Mouse (Mus musculus) forebrain, embryonic 11.5 days (tissue): Measurements from ENCODE around the gene Eef1akmt1. TPM values are rescaled to one million over a fixed set of nuclear protein-coding genes. Genes with fewer than 3 reads are reported as not detected.

ENCODE experiments used
- ATAC-seq: fragments of 200-750 bp; cut with Nextera tagmentation; replicated peaks from 2 replicates; pipeline ENCODE4 v1.8.0; 2017; ENCODE audit warnings: moderate TSS enrichment; ENCODE audit not compliant: low FRiP score
- DNase-seq: peaks from one replicate; pipeline ENCODE4 v3.0.0-alpha.2; 2017; ENCODE audit warnings: low spot score
- H3K27ac ChIP-seq: fragments of 300-500 bp; sonication (generic); 2 replicates; pipeline ENCODE4 v1.5.1; 2014; ENCODE audit warnings: low read depth, low read length
- H3K27me3 ChIP-seq: fragments of 300-500 bp; sonication (generic); 2 replicates; pipeline ENCODE4 v1.6.1; 2014; ENCODE audit warnings: mild to moderate bottlenecking, low read length, mixed read lengths; ENCODE audit not compliant: control insufficient read depth, insufficient read depth
- H3K36me3 ChIP-seq: fragments of 300-500 bp; sonication (generic); 2 replicates; pipeline ENCODE4 v1.6.1; 2014; ENCODE audit warnings: mild to moderate bottlenecking, low read length, moderate library complexity, mixed read lengths; ENCODE audit not compliant: control insufficient read depth, insufficient read depth
- H3K4me1 ChIP-seq: fragments of 300-500 bp; sonication (generic); replicated peaks from 2 replicates; pipeline ENCODE4 v1.6.1; 2014; ENCODE audit warnings: low read length, mixed read lengths; ENCODE audit not compliant: control insufficient read depth, insufficient read depth
- H3K4me2 ChIP-seq: fragments of 300-500 bp; sonication (generic); 2 replicates; pipeline ENCODE4 v1.6.1; 2014; ENCODE audit warnings: low read depth, mild to moderate bottlenecking, low read length, moderate library complexity, mixed read lengths; ENCODE audit not compliant: severe bottlenecking
- H3K4me3 ChIP-seq: fragments of 300-500 bp; sonication (generic); 2 replicates; pipeline ENCODE4 v1.5.1; 2014; ENCODE audit warnings: low read depth, low read length
- H3K9ac ChIP-seq: fragments of 300-500 bp; sonication (generic); 2 replicates; pipeline ENCODE4 v1.6.1; 2014; ENCODE audit warnings: low read length
- H3K9me3 ChIP-seq: fragments of 300-500 bp; sonication (generic); 2 replicates; pipeline ENCODE4 v1.6.1; 2016; ENCODE audit warnings: low read length, mixed read lengths; ENCODE audit not compliant: control insufficient read depth
- WGBS: fragments of 180-500 bp; shearing (Covaris S2); extraction: QIAGEN DNeasy Blood & Tissue Kit; methylation state at CpG from one replicate; pipeline ENCODE4 v1.1.7; 2014; 5-methylcytosine and 5-hydroxymethylcytosine counted together
- polyA plus RNA-seq: library from polyadenylated mRNA; unstranded; fragments of >200 nt; fragmentation: Nextera tagmentation; extraction: Ambion mirVana; gene quantifications from 2 replicates; pipeline ENCODE4 v1.2.1, GENCODE M21; 2014

Eef1akmt1 gene
- polyA plus RNA-seq, 1 experiment from 2014 or later, result 79.4 TPM

- DNase-seq, result no peak
- H3K9ac ChIP-seq, result no peak overlapping the region
Observed at GRCm38 (mm10) chr14:57607500-57607899, 36.1 kb upstream of the Eef1akmt1 start.

GRCm38 (mm10) chr14:57606663-57607365, 35.4 kb upstream of the Eef1akmt1 start:
- Histone ChIP-seq H3K27ac (no peak overlapping the region), H3K9me3 (no peaks in the 10 kb centered on the region), H3K4me3 (no peak overlapping the region), H3K27me3 (no peaks in the 10 kb centered on the region), H3K36me3 (no peaks in the 10 kb centered on the region; the same call in 1 of the 2 replicates), H3K4me1 (0 out of 2 replicates have a peak, but pooled peaks cover 4% of the 10 kb centered on the region), H3K4me2 (no peak overlapping the region), H3K9ac (no peak overlapping the region)
- DNase-seq (no peak), ATAC-seq (no peak)
- 85% methylated on average over 8 of the region's 8 CpGs for WGBS

More at GRCm38 (mm10) chr14:57607500-57607899, 36.1 kb upstream of the Eef1akmt1 start:
- H3K4me2 ChIP-seq, result no peak overlapping the region
- no peak overlapping the region for H3K4me3 ChIP-seq
- ATAC-seq, result no peak
- no peaks in the 10 kb centered on the region for H3K27me3 ChIP-seq
- H3K27ac ChIP-seq, result no peak overlapping the region
- H3K4me1 ChIP-seq, result 0 out of 2 replicates have a peak, but pooled peaks cover 4% of the 10 kb centered on the region
- 59% methylated on average over 1 of the region's 1 CpGs for WGBS
- H3K9me3 ChIP-seq, result no peaks in the 10 kb centered on the region
- no peaks in the 10 kb centered on the region; the same call in 1 of the 2 replicates for H3K36me3 ChIP-seq

- Histone ChIP-seq H3K36me3 (peaks cover 10% of the 10 kb centered on the region), H3K4me2 (no peak overlapping the region), H3K9me3 (no peaks in the 10 kb centered on the region), H3K4me3 (no peak overlapping the region), H3K27me3 (no peaks in the 10 kb centered on the region), H3K27ac (no peak overlapping the region), H3K9ac (no peak overlapping the region), H3K4me1 (no peaks in the 10 kb centered on the region)
- WGBS, result 89% methylated on average over 5 of the region's 5 CpGs
- no peak for DNase-seq
- ATAC-seq, result no peak
Observed at GRCm38 (mm10) chr14:57593279-57593678, 21.9 kb upstream of the Eef1akmt1 start.

GRCm38 (mm10) chr14:57591830-57592229, 20.4 kb upstream of the Eef1akmt1 start:
- DNase-seq (no peak), ATAC-seq (no peak)
- H3K4me3 ChIP-seq, result no peak overlapping the region
- no peaks in the 10 kb centered on the region for H3K9me3 ChIP-seq
- no peaks in the 10 kb centered on the region for H3K27me3 ChIP-seq
- H3K36me3 ChIP-seq, result peaks cover 9% of the 10 kb centered on the region
- H3K27ac ChIP-seq, result no peak overlapping the region
- no peak overlapping the region for H3K9ac ChIP-seq
- WGBS, result 94% methylated on average over 3 of the region's 3 CpGs
- no peak overlapping the region for H3K4me2 ChIP-seq
- H3K4me1 ChIP-seq, result no peaks in the 10 kb centered on the region

GRCm38 (mm10) chr14:57576364-57577060, 5.1 kb upstream of the Eef1akmt1 start:
- Histone ChIP-seq H3K27ac (no peak overlapping the region), H3K9me3 (no peaks in the 10 kb centered on the region), H3K36me3 (no peaks in the 10 kb centered on the region; the same call in 1 of the 2 replicates), H3K4me1 (no peaks in the 10 kb centered on the region), H3K27me3 (no peaks in the 10 kb centered on the region), H3K4me3 (no peak overlapping the region), H3K9ac (no peak overlapping the region), H3K4me2 (no peak overlapping the region)
- WGBS, result 96% methylated on average over 2 of the region's 2 CpGs
- DNase-seq, result no peak
- no peak for ATAC-seq

GRCm38 (mm10) chr14:57574792-57575587, 3.6 kb upstream of the Eef1akmt1 start:
- Histone ChIP-seq H3K4me2 (no peak overlapping the region), H3K27ac (no peak overlapping the region), H3K9ac (no peak overlapping the region), H3K4me3 (no peak overlapping the region), H3K36me3 (no peaks in the 10 kb centered on the region; the same call in 1 of the 2 replicates), H3K27me3 (no peaks in the 10 kb centered on the region), H3K9me3 (no peaks in the 10 kb centered on the region), H3K4me1 (no peaks in the 10 kb centered on the region; the same call in 1 of the 2 replicates)
- 93% methylated on average over 6 of the region's 6 CpGs for WGBS
- no peak for ATAC-seq
- DNase-seq, result no peak

- DNase-seq, result no peak
- Histone ChIP-seq H3K4me3 (no peak overlapping the region), H3K27ac (no peak overlapping the region), H3K9me3 (no peaks in the 10 kb centered on the region), H3K4me1 (no peaks in the 10 kb centered on the region; the same call in 1 of the 2 replicates), H3K4me2 (no peak overlapping the region), H3K36me3 (no peaks in the 10 kb centered on the region), H3K27me3 (no peaks in the 10 kb centered on the region), H3K9ac (no peak overlapping the region)
- no peak for ATAC-seq
- 92% methylated on average over 6 of the region's 6 CpGs for WGBS
Observed at GRCm38 (mm10) chr14:57565626-57566025, 5.8 kb downstream of the Eef1akmt1 start.

- Histone ChIP-seq H3K27ac (no peak overlapping the region), H3K9ac (no peak overlapping the region)
Observed at GRCm38 (mm10) chr14:57556922-57557321, 14.5 kb downstream of the Eef1akmt1 start.

More at GRCm38 (mm10) chr14:57556922-57557321, 14.5 kb downstream of the Eef1akmt1 start:
- H3K36me3 ChIP-seq, result no peaks in the 10 kb centered on the region
- no peak for ATAC-seq
- H3K9me3 ChIP-seq, result no peaks in the 10 kb centered on the region
- no peaks in the 10 kb centered on the region for H3K4me1 ChIP-seq
- H3K4me3 ChIP-seq, result no peak overlapping the region
- peak; percentile 8 for DNase-seq
- no peak overlapping the region for H3K4me2 ChIP-seq
- WGBS, result 90% methylated on average over 1 of the region's 1 CpGs
- H3K27me3 ChIP-seq, result no peaks in the 10 kb centered on the region
